Mouse (Mus musculus) gastrocnemius, adult 2 months (tissue): ENCODE results near the gene Six5. TPM values are rescaled to one million over a fixed set of nuclear protein-coding genes. Genes with fewer than 3 reads are reported as not detected.

Source experiments
- DNase-seq: peaks from one replicate; pipeline ENCODE4 v3.0.0; 2022
- H3K27ac ChIP-seq: fragments of 200-600 bp; 2 replicates; pipeline ENCODE4 v1.8.1; 2022; ENCODE audit warnings: mild to moderate bottlenecking
- H3K4me3 ChIP-seq: fragments of 200-600 bp; 2 replicates; pipeline ENCODE4 v1.8.1; 2022; ENCODE audit warnings: mild to moderate bottlenecking, moderate library complexity
- CTCF ChIP-seq: fragments of 200-600 bp; IDR thresholded peaks from 2 replicates; pipeline ENCODE4 v1.8.1; 2022; ENCODE audit warnings: antibody characterized with exemption, mild to moderate bottlenecking, moderate library complexity
- intact Hi-C: fragments of 180-260 bp; cut with DNase I; formaldehyde crosslinking; loops from one replicate; pipeline ENCODE4 v1.15.1; 2025
- total RNA-seq, 2 experiments: library from RNA; stranded (reverse); gene quantifications; 2 replicates each; pipeline ENCODE4 v1.2.3; 2021

Six5 gene
- total RNA-seq, 2 experiments from 2014 or later: 0.89 to 2.3 TPM

DNA sequence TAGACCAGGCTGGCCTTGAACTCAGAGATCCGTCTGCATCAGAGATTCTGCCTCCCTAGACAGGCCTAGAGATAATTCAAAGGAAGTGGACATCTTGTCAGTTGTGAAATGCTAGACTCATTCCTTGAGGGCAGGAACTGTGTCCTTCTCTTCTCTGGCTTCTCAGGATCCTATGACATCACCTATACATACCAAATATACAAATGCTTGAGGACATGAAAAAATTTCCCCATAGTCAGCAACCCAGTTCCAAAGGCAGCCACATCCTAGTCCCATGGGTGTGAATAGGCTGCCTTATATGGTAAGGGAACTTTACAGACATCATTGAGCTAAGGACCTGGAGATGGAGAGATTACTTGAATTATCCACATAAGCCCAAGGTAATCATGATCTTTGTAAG lies 15.2 kb downstream of the Six5 start:
- H3K4me3 ChIP-seq: no peak overlapping the region
- no peak for TF ChIP-seq CTCF
- H3K27ac ChIP-seq: no peak overlapping the region
- DNase-seq: no peak
- intact Hi-C loops: loop anchor here (5.0 kb wide), 1 partner anchor 42 kb away; no protein-coding TSS in a partner anchor

DNA sequence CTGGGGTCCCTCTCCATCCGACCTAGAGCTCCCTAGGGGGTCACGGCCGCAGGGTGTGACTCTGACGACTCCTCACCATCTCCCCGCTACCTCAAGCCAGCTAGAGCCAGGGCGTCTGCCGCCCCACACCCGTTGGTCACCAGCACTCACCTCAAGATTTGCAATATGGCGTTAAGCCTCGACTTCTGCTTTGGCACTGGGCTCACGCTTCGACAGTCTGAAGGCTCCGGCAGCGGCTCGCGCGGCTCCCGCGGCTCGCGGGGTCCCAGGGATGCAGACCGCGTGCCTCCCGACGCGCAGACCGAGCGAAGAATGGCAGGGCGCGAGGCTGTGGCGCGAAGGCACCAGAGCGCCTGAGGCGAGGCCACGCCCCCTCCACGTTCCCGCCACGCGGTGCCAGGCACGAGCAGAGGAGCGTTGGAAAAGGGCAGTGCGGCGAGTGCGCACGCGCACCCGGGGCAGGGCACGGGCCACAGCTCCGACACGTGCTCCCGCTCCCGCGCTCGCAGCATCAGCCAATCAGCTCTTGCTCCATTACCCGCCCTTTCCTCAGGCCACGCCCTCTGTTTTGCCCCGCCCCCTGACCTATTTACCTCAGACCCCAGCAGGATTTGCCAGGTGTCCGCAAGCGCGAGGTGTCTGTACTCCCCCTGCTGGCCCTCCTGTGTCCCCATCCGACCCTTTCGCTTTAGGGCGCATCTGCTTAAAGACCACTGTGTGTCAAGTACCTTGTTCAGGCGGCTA lies 23.8 kb downstream of the Six5 start, which contains the start of gene Gm4969:
Gene Gm4969, minus strand, starts transcription at position 341 of the 744 bp plus-strand sequence.
- intact Hi-C loops: no loop called here

DNA sequence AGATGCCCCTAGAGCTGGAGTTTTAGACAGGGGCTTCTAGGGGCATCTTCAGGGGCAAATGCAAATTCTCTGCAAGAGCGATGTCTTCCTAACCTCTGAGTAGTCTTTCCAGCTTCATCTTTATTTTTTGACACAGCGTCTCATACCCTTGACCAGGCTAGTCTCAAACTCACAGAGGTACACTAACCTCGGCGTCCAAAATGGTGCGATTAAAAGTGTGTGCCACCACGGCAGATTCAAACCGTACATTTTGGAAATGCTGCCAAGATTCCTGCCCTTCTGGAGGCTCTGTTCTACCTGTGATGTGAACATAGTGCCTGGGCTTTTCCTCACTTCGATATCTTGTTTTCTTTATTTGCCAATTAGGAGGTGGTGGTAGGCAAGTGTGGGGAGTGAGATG lies 24.7 kb downstream of the Six5 start:
- intact Hi-C loops: no loop called here
- Histone ChIP-seq H3K27ac (peak overlapping the region; percentile 56), H3K4me3 (peak overlapping the region; percentile 31)
- DNase-seq: no peak
- no peak for TF ChIP-seq CTCF

More for the DNA sequence above, 23.8 kb downstream of the Six5 start, which contains the start of gene Gm4969:
- DNase-seq: peak; percentile 66
- TF ChIP-seq CTCF: peak; percentile 30; the same call in 1 of the 2 replicates
- H3K4me3 ChIP-seq: peak within 1 kb of the TSS; percentile 57
- peak within 1 kb of the TSS; percentile 56 for H3K27ac ChIP-seq

DNA sequence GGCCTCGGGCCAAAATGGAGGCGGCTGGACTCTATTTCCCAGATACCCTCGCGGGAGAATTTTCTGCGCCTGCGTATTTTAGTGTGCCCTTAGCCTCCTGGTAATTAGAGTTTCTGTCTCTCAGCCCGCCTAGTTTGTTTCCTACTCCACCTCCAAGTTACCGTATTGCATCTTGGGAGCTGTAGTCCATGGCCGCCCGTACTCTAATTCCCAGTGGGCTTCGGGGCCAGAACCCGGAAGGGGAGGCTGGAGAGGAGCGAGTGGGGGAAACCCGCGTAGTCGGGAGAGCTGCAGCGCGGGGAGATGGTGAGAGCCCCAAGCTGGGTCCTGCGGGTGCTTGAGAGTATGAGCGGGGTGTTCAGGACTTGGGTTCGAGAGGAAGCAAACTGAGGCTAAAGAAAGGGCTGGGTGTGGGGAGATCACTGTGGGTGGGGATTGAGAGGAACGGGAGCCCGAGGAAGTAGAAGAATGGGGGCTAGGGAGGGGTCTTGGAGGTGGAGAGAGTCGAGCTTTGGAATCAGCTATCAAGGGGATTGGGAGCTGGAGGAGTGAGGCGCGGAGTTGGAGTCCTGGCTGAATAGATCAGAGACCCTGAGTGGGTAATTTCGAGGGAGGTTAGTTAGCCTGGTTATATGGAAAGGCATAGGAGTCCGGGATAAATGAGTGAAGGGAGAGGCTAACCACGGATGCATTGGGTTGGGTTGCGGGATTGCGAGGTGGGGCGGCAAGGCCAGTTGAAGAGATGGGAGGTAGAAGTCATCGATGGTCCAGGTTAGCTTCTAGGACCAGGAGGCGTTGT lies 25.4 kb downstream of the Six5 start, which contains the start of gene Fbxo46:
Gene Fbxo46, plus strand, starts transcription at position 229 of the 799 bp plus-strand sequence.
- Histone ChIP-seq H3K4me3 (peak within 1 kb of the TSS; percentile 92), H3K27ac (peak within 1 kb of the TSS; percentile 90)
- DNase-seq: peak; percentile 93
- no peak for TF ChIP-seq CTCF
- intact Hi-C loops: no loop called here

DNA sequence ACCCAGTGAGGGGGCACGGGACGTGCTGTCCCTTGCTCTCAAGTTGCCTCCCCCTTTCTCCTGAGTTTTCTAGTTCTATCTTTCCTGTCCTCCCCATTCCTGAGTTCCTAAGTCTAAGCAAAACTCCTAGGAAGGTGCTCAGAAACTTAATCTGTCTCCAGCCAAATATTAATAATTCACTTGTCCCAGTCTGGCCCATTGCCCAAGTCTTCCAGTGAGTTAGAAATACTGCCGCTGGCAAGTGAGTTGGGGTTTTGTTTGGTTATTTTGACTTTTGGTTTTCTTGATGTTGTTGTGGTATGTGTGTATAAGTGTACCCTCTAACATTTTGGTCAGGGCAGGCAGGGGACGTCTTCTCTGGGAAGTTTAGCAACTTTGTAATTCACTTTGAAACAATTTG lies 27.3 kb downstream of the Six5 start:
- no peak overlapping the region for H3K27ac ChIP-seq
- intact Hi-C loops: no loop called here
- no peak for DNase-seq
- TF ChIP-seq CTCF: no peak
- no peak overlapping the region for H3K4me3 ChIP-seq

DNA sequence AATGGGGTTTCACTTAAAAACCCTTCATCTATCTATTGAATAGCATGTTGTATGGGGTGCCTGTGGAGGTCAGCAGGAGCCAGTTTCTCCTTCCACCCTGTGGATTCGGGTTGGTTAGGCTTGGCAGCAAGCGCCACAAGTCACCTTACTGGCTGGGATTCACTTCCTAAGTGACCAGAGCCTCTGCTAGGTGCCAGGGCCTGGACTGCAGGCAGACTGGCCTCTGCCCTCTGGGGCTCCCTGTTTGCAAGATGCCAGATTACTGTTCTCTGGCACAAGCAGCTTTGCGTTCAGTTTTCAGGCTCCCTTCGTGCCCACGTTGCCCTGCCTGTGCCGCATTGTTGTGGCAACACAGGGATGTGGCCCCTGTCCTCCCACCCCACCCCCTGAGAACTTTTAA lies 30.3 kb downstream of the Six5 start:
- intact Hi-C loops: no loop called here
- Histone ChIP-seq H3K4me3 (no peak overlapping the region), H3K27ac (no peak overlapping the region)
- DNase-seq: no peak
- no peak for TF ChIP-seq CTCF

DNA sequence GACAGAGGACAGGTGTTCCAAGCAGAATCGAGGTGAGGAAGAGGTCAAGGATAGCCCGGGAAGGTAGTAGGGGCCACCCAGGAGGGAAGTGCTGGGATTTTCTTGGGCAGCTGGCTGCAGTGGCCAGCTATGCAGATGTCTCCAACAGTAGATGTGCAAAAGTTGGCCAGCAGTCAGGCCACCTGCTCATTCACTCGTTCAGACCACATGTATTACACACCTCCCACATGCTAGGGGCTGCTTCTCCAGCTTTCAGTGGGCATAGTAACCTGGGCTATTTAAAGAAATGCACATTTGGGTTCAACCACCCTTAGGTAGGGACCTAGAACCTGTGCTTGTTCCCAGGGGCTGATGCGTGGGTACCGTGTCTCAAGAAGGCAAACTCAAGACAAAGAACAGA lies 33.4 kb downstream of the Six5 start:
- no peak overlapping the region for H3K4me3 ChIP-seq
- intact Hi-C loops: no loop called here
- TF ChIP-seq CTCF: no peak
- no peak for DNase-seq
- H3K27ac ChIP-seq: no peak overlapping the region

DNA sequence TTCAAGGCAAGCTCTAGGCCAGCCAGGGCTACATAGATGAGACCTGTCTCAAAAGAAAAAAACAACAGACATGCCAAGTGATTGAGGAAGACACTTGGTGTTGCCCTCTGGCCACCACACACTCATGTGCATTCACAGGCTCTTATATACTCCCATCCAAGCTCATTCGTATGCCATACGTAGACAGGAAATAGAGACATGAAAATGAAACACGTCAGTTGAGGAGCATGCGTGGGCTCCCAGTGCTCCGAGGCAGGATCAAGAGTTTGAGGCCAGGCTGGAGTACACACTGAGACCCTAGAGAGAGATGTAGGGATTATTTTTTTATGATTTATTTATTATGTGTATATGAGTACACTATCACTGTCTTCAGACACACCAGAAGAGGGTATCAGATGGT lies 35.0 kb downstream of the Six5 start:
- intact Hi-C loops: no loop called here
- no peak for DNase-seq
- TF ChIP-seq CTCF: no peak
- Histone ChIP-seq H3K27ac (no peak overlapping the region), H3K4me3 (no peak overlapping the region)

DNA sequence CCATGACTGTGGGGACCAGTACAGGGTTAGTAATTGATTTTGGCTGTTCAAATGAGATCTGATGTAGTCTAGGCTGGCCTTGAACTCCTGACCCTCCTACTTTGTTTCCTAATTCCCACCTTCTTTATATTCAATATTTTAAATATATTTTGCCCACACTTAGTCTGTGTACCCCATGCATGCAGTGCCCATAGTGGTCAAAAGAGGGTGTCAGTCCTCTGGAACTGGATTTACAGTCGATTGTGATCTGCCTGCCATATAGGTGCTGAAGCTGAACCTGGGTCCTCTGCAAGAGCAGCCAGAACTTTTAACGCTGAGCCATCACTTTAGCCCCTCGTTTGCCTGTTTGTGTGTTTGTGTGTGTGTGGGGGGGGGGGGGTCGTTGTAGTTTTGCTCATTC lies 36.3 kb downstream of the Six5 start:
- Histone ChIP-seq H3K4me3 (peak overlapping the region; percentile 77), H3K27ac (peak overlapping the region; percentile 93)
- intact Hi-C loops: no loop called here
- no peak for DNase-seq
- TF ChIP-seq CTCF: peak; percentile 39; the same call in 1 of the 2 replicates

DNA sequence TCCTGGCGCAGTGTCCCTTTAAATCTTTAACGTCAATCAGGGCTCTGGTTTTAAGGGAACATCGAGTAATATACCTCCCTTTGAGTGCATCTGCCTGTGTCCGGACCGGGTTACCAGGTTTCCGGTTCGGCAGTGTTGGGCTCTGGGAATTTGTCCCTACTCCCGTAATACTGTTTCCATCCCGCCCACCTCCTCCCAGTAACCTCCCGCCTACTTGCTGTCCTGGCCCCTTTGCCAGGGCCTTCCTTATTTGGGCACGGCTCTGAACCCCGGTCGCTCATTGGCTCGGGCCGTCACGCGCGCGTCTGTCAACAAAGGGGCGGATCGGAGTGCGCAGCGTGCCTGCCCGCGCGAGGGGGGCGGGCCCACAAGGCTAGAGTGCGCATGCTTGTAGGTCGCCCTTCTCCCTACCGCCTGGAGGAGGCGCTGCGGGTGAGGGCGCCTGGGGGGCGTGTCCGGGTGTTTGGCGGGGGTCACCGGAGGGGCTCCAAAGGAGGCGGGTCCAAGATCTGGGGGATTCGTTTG lies 37.0 kb downstream of the Six5 start:
- peak overlapping the region; percentile 93 for H3K27ac ChIP-seq
- DNase-seq: peak; percentile 99
- peak overlapping the region; percentile 77 for H3K4me3 ChIP-seq
- peak; percentile 87 for TF ChIP-seq CTCF
- intact Hi-C loops: no loop called here

DNA sequence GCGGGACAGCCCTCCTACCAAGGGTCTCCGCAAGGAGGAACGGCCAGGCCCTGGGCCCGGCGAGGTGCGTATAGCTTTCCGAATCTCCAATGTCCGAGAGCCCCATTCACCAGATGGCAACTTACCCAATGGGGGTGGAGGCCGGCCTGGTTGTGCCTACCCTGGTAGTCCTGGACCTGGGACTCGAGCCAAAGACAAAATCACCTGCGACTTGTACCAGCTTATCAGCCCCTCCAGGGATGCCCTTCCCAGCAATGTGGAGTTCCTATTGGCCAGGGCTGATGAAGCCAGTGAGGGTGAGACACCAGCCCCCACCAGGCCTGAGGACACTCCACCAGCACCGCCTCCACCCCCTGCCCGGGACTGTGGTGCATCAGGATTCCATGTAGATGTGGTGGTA lies 41.8 kb downstream of the Six5 start:
- Histone ChIP-seq H3K4me3 (no peak overlapping the region), H3K27ac (no peak overlapping the region)
- intact Hi-C loops: loop anchor here (5.0 kb wide), 1 partner anchor 66 kb away; no protein-coding TSS in a partner anchor
- TF ChIP-seq CTCF: no peak
- no peak for DNase-seq

DNA sequence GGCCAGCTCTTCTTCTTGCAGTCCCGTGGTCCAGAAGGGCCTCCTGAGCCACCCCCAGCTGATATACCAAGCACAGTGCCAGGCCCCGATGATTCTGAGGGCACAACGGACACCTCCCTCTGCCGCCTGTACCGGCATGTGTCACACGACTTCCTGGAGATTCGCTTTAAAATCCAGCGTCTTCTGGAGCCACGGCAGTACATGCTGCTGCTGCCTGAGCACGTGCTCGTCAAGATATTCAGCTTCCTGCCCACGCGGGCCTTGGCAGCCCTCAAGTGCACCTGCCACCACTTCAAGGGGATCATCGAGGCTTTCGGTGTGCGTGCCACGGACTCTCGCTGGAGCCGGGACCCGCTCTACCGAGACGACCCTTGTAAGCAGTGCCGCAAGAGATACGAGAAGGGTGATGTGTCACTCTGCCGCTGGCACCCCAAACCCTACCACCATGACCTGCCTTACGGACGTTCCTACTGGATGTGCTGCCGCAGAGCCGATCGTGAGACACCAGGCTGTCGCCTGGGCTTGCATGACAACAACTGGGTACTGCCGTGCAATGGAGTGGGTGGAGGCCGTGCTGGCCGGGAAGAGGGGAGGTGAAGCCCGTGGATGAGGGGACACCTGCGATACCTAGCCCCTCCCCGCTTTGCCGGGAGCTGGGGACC lies 42.4 kb downstream of the Six5 start:
- DNase-seq: no peak
- no peak for TF ChIP-seq CTCF
- Histone ChIP-seq H3K4me3 (no peak overlapping the region), H3K27ac (no peak overlapping the region)
- intact Hi-C loops: loop anchor here (5.0 kb wide), 1 partner anchor 65 kb away; no protein-coding TSS in a partner anchor
